Mouse (Mus musculus): ENCODE results near the gene Fcer1a.

DNA sequence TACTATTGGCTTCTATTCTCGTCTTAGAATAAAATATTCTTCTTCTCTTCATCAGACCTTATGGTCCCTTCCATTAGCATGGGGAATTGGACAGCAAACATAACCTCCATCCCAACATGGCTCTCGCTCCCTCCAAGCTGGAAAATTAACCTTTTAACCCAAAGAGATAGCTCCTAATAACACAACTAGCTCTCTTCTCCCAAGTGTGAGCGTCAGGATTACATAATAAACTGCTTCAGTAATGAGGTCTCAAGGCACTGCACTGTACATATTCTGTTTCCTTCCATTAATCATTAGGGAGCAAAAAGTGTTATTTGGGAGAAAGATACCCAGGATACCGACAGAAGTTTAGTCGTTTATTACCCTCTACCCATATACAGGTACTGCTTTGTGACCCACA, 14.9 kb downstream of the Fcer1a start, which contains the start of gene Olfr1404:
- TF ChIP-seq POLR2A (IDR thresholded peaks at IDR 0.05; ENCODE audit: insufficient read depth, low read depth, low read length) (no peak), EP300 (IDR thresholded peaks at IDR 0.05; ENCODE audit: insufficient read depth, low read depth, low read length) (no peak), CTCF (IDR thresholded peaks at IDR 0.05) (no peak)
